Mouse (Mus musculus): ENCODE results near the gene Zscan2. TPM values are rescaled to one million over a fixed set of nuclear protein-coding genes. Genes with fewer than 3 reads are reported as not detected.

Gene Zscan2
- total RNA-seq, 2 experiments from 2014 or later: 1.5 to 2.8 TPM

- intact Hi-C loops (cut with DNase I; ENCODE audit: low total_unique reads): no loop called here
Observed at GRCm38 (mm10) chr7:80868686-80869085, 8.0 kb downstream of the Zscan2 start.

GRCm38 (mm10) chr7:80873038-80873437, 12.3 kb downstream of the Zscan2 start:
- DNase-seq: no peak
- intact Hi-C loops (cut with DNase I; ENCODE audit: low total_unique reads): no loop called here

More at GRCm38 (mm10) chr7:80868686-80869085, 8.0 kb downstream of the Zscan2 start:
- no peak for DNase-seq

GRCm38 (mm10) chr7:80873631-80874030, 12.9 kb downstream of the Zscan2 start:
- intact Hi-C loops (cut with DNase I; ENCODE audit: low total_unique reads): no loop called here
- DNase-seq: no peak

- DNase-seq: no peak
- intact Hi-C loops (cut with DNase I; ENCODE audit: low total_unique reads): no loop called here
Observed at GRCm38 (mm10) chr7:80875727-80876126, 15.0 kb downstream of the Zscan2 start.

GRCm38 (mm10) chr7:80882830-80883505, 22.2 kb downstream of the Zscan2 start:
- intact Hi-C loops (cut with DNase I; ENCODE audit: low total_unique reads): loop anchor here (10.0 kb wide), 2 partner anchors 152 to 452 kb away; no protein-coding TSS in a partner anchor
- no peak for DNase-seq

GRCm38 (mm10) chr7:80885666-80886065, 24.9 kb downstream of the Zscan2 start:
- DNase-seq: no peak
- intact Hi-C loops (cut with DNase I; ENCODE audit: low total_unique reads): loop anchor here (10.0 kb wide), 2 partner anchors 149 to 449 kb away; no protein-coding TSS in a partner anchor

- DNase-seq: no peak
- intact Hi-C loops (cut with DNase I; ENCODE audit: low total_unique reads): loop anchor here (10.0 kb wide), 2 partner anchors 146 to 446 kb away; no protein-coding TSS in a partner anchor
Observed at GRCm38 (mm10) chr7:80888595-80888994, 27.9 kb downstream of the Zscan2 start.

GRCm38 (mm10) chr7:80889021-80889511, 28.3 kb downstream of the Zscan2 start:
- intact Hi-C loops (cut with DNase I; ENCODE audit: low total_unique reads): loop anchor here (10.0 kb wide), 2 partner anchors 146 to 446 kb away; no protein-coding TSS in a partner anchor
- DNase-seq: peak; percentile 71

GRCm38 (mm10) chr7:80889841-80890241, 29.1 kb downstream of the Zscan2 start:
- intact Hi-C loops (cut with DNase I; ENCODE audit: low total_unique reads): loop anchor here (10.0 kb wide), 2 partner anchors 145 to 445 kb away; no protein-coding TSS in a partner anchor
- DNase-seq: no peak

- no peak for DNase-seq
- intact Hi-C loops (cut with DNase I; ENCODE audit: low total_unique reads): no loop called here
Observed at GRCm38 (mm10) chr7:80893086-80893752, 32.5 kb downstream of the Zscan2 start.

- DNase-seq: no peak
- intact Hi-C loops (cut with DNase I; ENCODE audit: low total_unique reads): no loop called here
Observed at GRCm38 (mm10) chr7:80893753-80894129, 33.0 kb downstream of the Zscan2 start.

GRCm38 (mm10) chr7:80894196-80894595, 33.5 kb downstream of the Zscan2 start:
- DNase-seq: no peak
- intact Hi-C loops (cut with DNase I; ENCODE audit: low total_unique reads): no loop called here

GRCm38 (mm10) chr7:80894815-80895519, 34.2 kb downstream of the Zscan2 start:
- intact Hi-C loops (cut with DNase I; ENCODE audit: low total_unique reads): no loop called here
- no peak for DNase-seq

- intact Hi-C loops (cut with DNase I; ENCODE audit: low total_unique reads): no loop called here
- no peak for DNase-seq
Observed at GRCm38 (mm10) chr7:80897134-80897533, 36.4 kb downstream of the Zscan2 start.

- intact Hi-C loops (cut with DNase I; ENCODE audit: low total_unique reads): no loop called here
- no peak for DNase-seq
Observed at GRCm38 (mm10) chr7:80897721-80898120, 37.0 kb downstream of the Zscan2 start.

GRCm38 (mm10) chr7:80900944-80901501, 40.3 kb downstream of the Zscan2 start, which contains the start of gene Wdr73:
Wdr73 (minus strand) TSS chr7:80901269.
- intact Hi-C loops (cut with DNase I; ENCODE audit: low total_unique reads): no loop called here
- peak; percentile 90 for DNase-seq

GRCm38 (mm10) chr7:80901541-80902274, 41.0 kb downstream of the Zscan2 start:
- DNase-seq: no peak
- intact Hi-C loops (cut with DNase I; ENCODE audit: low total_unique reads): no loop called here

- no peak for DNase-seq
- intact Hi-C loops (cut with DNase I; ENCODE audit: low total_unique reads): no loop called here
Observed at GRCm38 (mm10) chr7:80903625-80904422, 43.1 kb downstream of the Zscan2 start.

Data from gastrocnemius, postnatal 14 days (tissue).